Mouse (Mus musculus) limb, embryonic 11.5 days (tissue): ENCODE data around the gene Helq. TPM values are rescaled to one million over a fixed set of nuclear protein-coding genes. Genes with fewer than 3 reads are reported as not detected.

Experiments used
- polyA plus RNA-seq: library from polyadenylated mRNA; unstranded; fragments of >200 nt; fragmentation: Nextera tagmentation; extraction: Ambion mirVana; gene quantifications from 2 replicates; pipeline ENCODE4 v1.2.1, GENCODE M21; 2014

Helq gene
- polyA plus RNA-seq, 1 experiment from 2014 or later, result 25.3 TPM

Other genes with a start within 250 kb of the Helq start
- gene Plac8, start 226.4 kb downstream of the Helq start, polyA plus RNA-seq, result 2.7 and 3.1 TPM in 2 replicates
- gene Coq2, start 123.5 kb downstream of the Helq start, polyA plus RNA-seq, result 56.4 and 62.4 TPM in 2 replicates
- 1.5 and 2.1 TPM in 2 replicates for gene Hpse, start 78.9 kb downstream of the Helq start, polyA plus RNA-seq
- gene Mrps18c, start within 50 bp of the Helq start, polyA plus RNA-seq, result 191 and 199 TPM in 2 replicates
- gene Abraxas1, start 22.4 kb upstream of the Helq start, polyA plus RNA-seq, result 31.1 and 31.2 TPM in 2 replicates
- 0.40 and 0.45 TPM in 2 replicates for gene Gpat3, start 47.1 kb upstream of the Helq start, polyA plus RNA-seq